Mouse (Mus musculus) brain, adult 2 months (tissue): ENCODE results near the gene Kalrn.
A peak's percentile ranks its signal among the peaks of the same experiment; 100 is the strongest.

Experiments used
- DNase-seq: peaks from one replicate; pipeline ENCODE4 v3.0.0; 2011; ENCODE audit warnings: low read depth, low spot score

Gene Kalrn

GRCm38 (mm10) chr16:34267751-34268150 is 305.6 kb downstream of the Kalrn start:
- DNase-seq: no peak

GRCm38 (mm10) chr16:34264671-34265070 is 308.7 kb downstream of the Kalrn start:
- no peak for DNase-seq

- DNase-seq: peak; percentile 86
These were observed 310.4 kb downstream of the Kalrn start for GRCm38 (mm10) chr16:34262731-34263460.

- DNase-seq: no peak
These were observed 312.1 kb downstream of the Kalrn start for GRCm38 (mm10) chr16:34260971-34261924.

- no peak for DNase-seq
These were observed 318.7 kb downstream of the Kalrn start for GRCm38 (mm10) chr16:34254646-34255022.

GRCm38 (mm10) chr16:34254002-34254645 is 319.2 kb downstream of the Kalrn start:
- DNase-seq: no peak

- peak; percentile 81 for DNase-seq
These were observed 320.7 kb downstream of the Kalrn start for GRCm38 (mm10) chr16:34252670-34253069.

GRCm38 (mm10) chr16:34248256-34248655 is 325.1 kb downstream of the Kalrn start:
- no peak for DNase-seq

- peak; percentile 91 for DNase-seq
These were observed 331.2 kb downstream of the Kalrn start for GRCm38 (mm10) chr16:34241936-34242729.

- DNase-seq: no peak
These were observed 333.7 kb downstream of the Kalrn start for GRCm38 (mm10) chr16:34239618-34240017.

- peak; percentile 95 for DNase-seq
These were observed 336.3 kb downstream of the Kalrn start for GRCm38 (mm10) chr16:34236898-34237611.

- no peak for DNase-seq
These were observed 338.2 kb downstream of the Kalrn start for GRCm38 (mm10) chr16:34235086-34235485.

- no peak for DNase-seq
These were observed 341.4 kb downstream of the Kalrn start for GRCm38 (mm10) chr16:34231952-34232351.

- DNase-seq: no peak
These were observed 342.2 kb downstream of the Kalrn start for GRCm38 (mm10) chr16:34231146-34231545.

GRCm38 (mm10) chr16:34229350-34229749 is 344.0 kb downstream of the Kalrn start:
- DNase-seq: peak; percentile 46

GRCm38 (mm10) chr16:34228661-34229060 is 344.7 kb downstream of the Kalrn start:
- peak; percentile 61 for DNase-seq

- DNase-seq: no peak
These were observed 361.2 kb downstream of the Kalrn start for GRCm38 (mm10) chr16:34212160-34212559.

GRCm38 (mm10) chr16:34211243-34211642 is 362.1 kb downstream of the Kalrn start:
- DNase-seq: no peak

GRCm38 (mm10) chr16:34208748-34209147 is 364.6 kb downstream of the Kalrn start:
- DNase-seq: no peak

- DNase-seq: no peak
These were observed 365.4 kb downstream of the Kalrn start for GRCm38 (mm10) chr16:34207972-34208371.
